Mouse (Mus musculus): ENCODE measurements around the gene Cep350. TPM values are rescaled to one million over a fixed set of nuclear protein-coding genes. Genes with fewer than 3 reads are reported as not detected.

Gene Cep350
- polyA plus RNA-seq, 1 experiment, result 36.5 TPM

DNA sequence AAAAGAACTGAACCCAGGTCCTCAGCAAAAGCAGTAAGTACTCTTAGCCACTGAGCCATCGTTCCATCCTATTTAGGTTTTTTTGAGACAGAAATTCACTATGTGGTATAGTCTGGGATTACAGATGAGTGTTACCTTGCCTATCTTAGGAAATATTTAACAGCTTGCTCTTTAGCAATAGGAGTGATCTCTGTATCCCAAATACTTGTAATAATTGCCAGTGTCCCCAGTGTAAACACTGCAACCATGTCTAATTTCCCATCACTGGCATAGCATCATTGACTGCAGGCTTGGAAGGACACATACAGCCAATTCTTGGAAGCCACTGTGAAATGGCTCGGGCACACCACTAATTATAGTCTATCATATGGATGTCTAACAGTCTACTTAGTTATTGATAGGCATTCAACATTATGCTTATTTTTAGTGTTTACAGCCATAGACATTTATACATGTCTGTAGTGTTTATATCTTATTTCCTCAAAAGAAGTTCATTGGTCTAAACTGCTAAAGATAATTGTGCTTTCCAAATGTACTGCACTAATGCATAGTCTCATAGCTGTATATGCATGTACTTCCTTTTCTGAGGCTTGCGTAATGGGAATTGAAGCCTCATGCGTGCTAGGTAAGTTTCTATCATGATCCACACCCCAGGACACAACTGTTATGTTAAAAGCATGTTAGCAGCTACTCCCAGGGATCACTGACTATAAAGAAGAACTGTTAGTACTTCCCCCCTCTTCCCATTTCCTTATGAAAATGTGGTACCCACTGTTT, 146.9 kb downstream of the Cep350 start:
- no peak for TF ChIP-seq CTCF (IDR thresholded peaks at IDR 0.05; ENCODE audit: low read depth, low read length)
- TF ChIP-seq EP300 (IDR thresholded peaks at IDR 0.05; ENCODE audit: insufficient read depth, low read depth, low read length), result no peak
- no peak for TF ChIP-seq POLR2A (IDR thresholded peaks at IDR 0.05; ENCODE audit: insufficient read depth, low read length)
- H3K27me3 ChIP-seq (ENCODE audit: control insufficient read depth, insufficient read depth, low read length, poor library complexity, severe bottlenecking), result no peaks in the 10 kb centered on the region
- H3K9me3 ChIP-seq (replicated peaks; ENCODE audit: control insufficient read depth, insufficient read depth, low read length, poor library complexity, severe bottlenecking), result no peaks in the 10 kb centered on the region
- no peak overlapping the region for H3K9ac ChIP-seq (ENCODE audit: low read depth, poor library complexity, severe bottlenecking)
- H3K4me3 ChIP-seq (ENCODE audit: low read depth, low read length), result no peak overlapping the region
- no peaks in the 10 kb centered on the region for H3K36me3 ChIP-seq (ENCODE audit: control insufficient read depth, insufficient read depth, low read length, poor library complexity, severe bottlenecking)
- H3K27ac ChIP-seq (ENCODE audit: insufficient read depth, low read length), result no peak overlapping the region
- no peaks in the 10 kb centered on the region for H3K4me1 ChIP-seq (ENCODE audit: control insufficient read depth, insufficient read depth, low read length)

DNA sequence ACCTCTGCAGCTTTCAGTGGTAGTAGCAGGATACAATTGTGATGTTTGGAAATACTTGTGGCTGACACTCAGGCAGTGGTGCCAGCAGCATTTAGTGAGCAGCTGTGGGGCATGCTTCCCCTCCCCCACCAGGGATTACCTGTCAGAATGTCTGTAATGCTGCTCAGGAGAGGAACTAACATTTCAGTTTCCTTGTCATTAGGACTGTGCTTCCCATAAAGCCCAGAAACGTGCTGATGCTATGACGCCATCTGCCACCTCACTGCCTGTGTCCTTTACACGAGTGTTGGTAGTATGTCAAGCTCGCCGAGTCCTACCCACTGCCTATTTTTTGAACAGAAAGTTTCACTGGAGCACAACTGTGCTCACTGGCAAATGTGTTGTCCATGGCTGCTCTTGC, 152.4 kb downstream of the Cep350 start:
- no peaks in the 10 kb centered on the region for H3K9me3 ChIP-seq (replicated peaks; ENCODE audit: control insufficient read depth, insufficient read depth, low read length, poor library complexity, severe bottlenecking)
- H3K4me3 ChIP-seq (ENCODE audit: low read depth, low read length), result no peak overlapping the region
- no peak overlapping the region for H3K27ac ChIP-seq (ENCODE audit: insufficient read depth, low read length)
- TF ChIP-seq CTCF (IDR thresholded peaks at IDR 0.05; ENCODE audit: low read depth, low read length) (no peak), EP300 (IDR thresholded peaks at IDR 0.05; ENCODE audit: insufficient read depth, low read depth, low read length) (no peak), POLR2A (IDR thresholded peaks at IDR 0.05; ENCODE audit: insufficient read depth, low read length) (no peak)
- H3K27me3 ChIP-seq (ENCODE audit: control insufficient read depth, insufficient read depth, low read length, poor library complexity, severe bottlenecking), result no peaks in the 10 kb centered on the region
- no peaks in the 10 kb centered on the region for H3K36me3 ChIP-seq (ENCODE audit: control insufficient read depth, insufficient read depth, low read length, poor library complexity, severe bottlenecking)
- H3K9ac ChIP-seq (ENCODE audit: low read depth, poor library complexity, severe bottlenecking), result no peak overlapping the region
- H3K4me1 ChIP-seq (ENCODE audit: control insufficient read depth, insufficient read depth, low read length), result no peaks in the 10 kb centered on the region

DNA sequence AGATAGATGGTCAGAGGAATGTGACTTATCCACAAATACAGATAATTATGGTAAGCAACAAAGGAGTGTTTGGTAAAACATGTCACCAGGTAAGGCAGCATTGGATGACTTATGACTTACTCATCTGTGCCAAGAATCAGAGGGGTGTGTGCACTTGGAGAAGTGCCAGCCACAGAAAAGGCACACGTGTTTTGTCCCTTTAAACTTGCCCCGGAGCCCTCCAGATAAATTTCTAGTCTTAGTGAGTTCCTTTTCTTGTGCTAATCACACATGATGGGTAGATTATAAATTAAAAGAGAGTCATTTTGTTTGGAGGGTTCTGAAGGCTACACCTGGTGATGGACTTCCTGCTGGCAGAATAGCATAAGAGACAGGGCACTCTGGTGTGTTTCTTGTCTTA, 156.9 kb downstream of the Cep350 start:
- TF ChIP-seq EP300 (IDR thresholded peaks at IDR 0.05; ENCODE audit: insufficient read depth, low read depth, low read length) (no peak), CTCF (IDR thresholded peaks at IDR 0.05; ENCODE audit: low read depth, low read length) (no peak), POLR2A (IDR thresholded peaks at IDR 0.05; ENCODE audit: insufficient read depth, low read length) (no peak)
- Histone ChIP-seq H3K4me3 (ENCODE audit: low read depth, low read length) (no peak overlapping the region), H3K27ac (ENCODE audit: insufficient read depth, low read length) (no peak overlapping the region), H3K36me3 (ENCODE audit: control insufficient read depth, insufficient read depth, low read length, poor library complexity, severe bottlenecking) (no peaks in the 10 kb centered on the region), H3K9ac (ENCODE audit: low read depth, poor library complexity, severe bottlenecking) (no peak overlapping the region), H3K27me3 (ENCODE audit: control insufficient read depth, insufficient read depth, low read length, poor library complexity, severe bottlenecking) (no peaks in the 10 kb centered on the region), H3K4me1 (ENCODE audit: control insufficient read depth, insufficient read depth, low read length) (no peaks in the 10 kb centered on the region), H3K9me3 (replicated peaks; ENCODE audit: control insufficient read depth, insufficient read depth, low read length, poor library complexity, severe bottlenecking) (no peaks in the 10 kb centered on the region)

DNA sequence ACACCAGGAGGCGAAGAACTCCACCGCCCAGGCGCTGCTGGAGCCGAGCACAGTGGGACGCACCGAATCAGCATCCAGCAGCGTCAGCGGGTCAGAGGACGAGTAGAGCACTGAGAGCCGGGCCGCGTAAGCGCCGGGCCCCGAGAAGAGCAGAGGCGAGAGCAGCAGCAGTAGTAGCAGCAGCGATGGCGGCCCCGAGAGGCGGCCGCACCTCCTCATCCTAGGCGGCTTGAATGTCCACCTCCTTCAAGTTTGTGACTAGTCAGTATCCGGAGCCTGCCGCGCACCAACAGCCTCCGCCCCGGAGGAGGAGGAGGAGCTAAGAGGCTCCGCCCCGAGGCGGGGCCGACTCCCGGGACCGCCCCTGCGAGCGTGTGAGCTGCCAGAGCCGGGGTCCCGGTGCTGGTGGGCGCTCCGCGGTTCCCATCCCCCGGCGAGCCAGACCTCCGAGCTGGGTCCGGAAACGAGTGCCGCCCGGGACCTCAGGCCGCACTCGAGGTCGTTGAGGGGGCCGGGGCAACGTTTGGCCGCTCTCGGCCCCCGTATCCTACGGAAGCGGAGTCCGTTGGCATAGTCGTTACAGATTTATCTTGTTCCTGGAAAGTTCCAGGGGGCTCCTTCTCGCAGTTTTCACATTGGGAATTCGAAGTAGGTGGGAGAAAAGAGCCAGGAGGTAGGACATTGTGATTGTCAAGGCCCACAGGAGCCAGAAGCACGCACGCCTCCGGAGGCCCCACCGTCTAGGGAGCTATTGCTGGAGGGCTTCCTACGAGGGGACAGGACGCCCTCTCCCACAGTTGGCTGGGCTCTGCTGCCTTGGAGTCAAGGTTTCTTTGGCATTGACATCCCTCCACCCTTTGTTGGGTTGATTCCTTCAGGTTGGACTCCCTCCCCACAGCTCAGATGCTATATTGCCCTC, 160.2 kb downstream of the Cep350 start, which contains the start of gene Qsox1:
Gene Qsox1, minus strand, starts transcription at position 309 of the 919 bp plus-strand sequence.
- Histone ChIP-seq H3K9ac (ENCODE audit: low read depth, poor library complexity, severe bottlenecking) (peak within 1 kb of the TSS; percentile 44), H3K4me1 (ENCODE audit: control insufficient read depth, insufficient read depth, low read length) (no peaks in the 10 kb centered on the region), H3K9me3 (replicated peaks; ENCODE audit: control insufficient read depth, insufficient read depth, low read length, poor library complexity, severe bottlenecking) (no peaks in the 10 kb centered on the region), H3K27ac (ENCODE audit: insufficient read depth, low read length) (no peak within 1 kb of the TSS), H3K36me3 (ENCODE audit: control insufficient read depth, insufficient read depth, low read length, poor library complexity, severe bottlenecking) (no peaks in the 10 kb centered on the region), H3K27me3 (ENCODE audit: control insufficient read depth, insufficient read depth, low read length, poor library complexity, severe bottlenecking) (no peaks in the 10 kb centered on the region), H3K4me3 (ENCODE audit: low read depth, low read length) (peak within 1 kb of the TSS; percentile 91)
- TF ChIP-seq CTCF (IDR thresholded peaks at IDR 0.05; ENCODE audit: low read depth, low read length), result no peak
- TF ChIP-seq EP300 (IDR thresholded peaks at IDR 0.05; ENCODE audit: insufficient read depth, low read depth, low read length), result no peak
- peak; percentile 67 for TF ChIP-seq POLR2A (IDR thresholded peaks at IDR 0.05; ENCODE audit: insufficient read depth, low read length)

DNA sequence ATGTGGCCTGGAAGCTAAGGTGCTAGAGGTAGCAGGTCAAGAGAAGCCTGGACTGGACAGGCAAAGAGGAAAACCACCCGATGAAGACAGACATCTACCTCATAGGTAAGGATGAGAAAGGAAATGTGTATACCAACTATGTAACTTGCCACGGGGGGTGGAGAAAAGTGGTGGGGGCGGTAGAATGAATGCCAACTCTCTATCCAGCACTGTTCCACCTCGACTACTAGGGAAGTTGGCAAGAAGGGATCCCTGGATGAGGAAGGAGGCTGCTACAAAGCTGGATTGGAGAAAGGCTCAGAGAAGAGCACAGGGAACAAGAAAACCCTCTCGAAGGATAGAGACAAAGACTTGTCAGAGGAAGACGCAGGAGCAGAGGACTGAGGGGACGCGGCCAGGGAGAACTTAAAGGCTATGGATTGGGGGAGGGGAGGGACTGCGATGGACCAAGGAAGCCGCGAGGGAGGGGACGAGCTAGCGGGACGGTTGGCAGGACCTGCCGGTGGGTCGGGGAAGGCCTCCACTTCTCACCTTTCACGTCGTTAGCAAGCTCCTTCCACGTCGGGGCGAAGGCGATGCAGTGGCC, 161.0 kb downstream of the Cep350 start:
- H3K36me3 ChIP-seq (ENCODE audit: control insufficient read depth, insufficient read depth, low read length, poor library complexity, severe bottlenecking), result no peaks in the 10 kb centered on the region
- peak overlapping the region; percentile 91 for H3K4me3 ChIP-seq (ENCODE audit: low read depth, low read length)
- no peaks in the 10 kb centered on the region for H3K27me3 ChIP-seq (ENCODE audit: control insufficient read depth, insufficient read depth, low read length, poor library complexity, severe bottlenecking)
- H3K9me3 ChIP-seq (replicated peaks; ENCODE audit: control insufficient read depth, insufficient read depth, low read length, poor library complexity, severe bottlenecking), result no peaks in the 10 kb centered on the region
- H3K9ac ChIP-seq (ENCODE audit: low read depth, poor library complexity, severe bottlenecking), result peak overlapping the region; percentile 44
- no peak for TF ChIP-seq CTCF (IDR thresholded peaks at IDR 0.05; ENCODE audit: low read depth, low read length)
- no peak for TF ChIP-seq POLR2A (IDR thresholded peaks at IDR 0.05; ENCODE audit: insufficient read depth, low read length)
- no peak for TF ChIP-seq EP300 (IDR thresholded peaks at IDR 0.05; ENCODE audit: insufficient read depth, low read depth, low read length)
- no peaks in the 10 kb centered on the region for H3K4me1 ChIP-seq (ENCODE audit: control insufficient read depth, insufficient read depth, low read length)
- H3K27ac ChIP-seq (ENCODE audit: insufficient read depth, low read length), result no peak overlapping the region

Measured in ES-Bruce4 (cell line).